In the genomic region with DNA sequence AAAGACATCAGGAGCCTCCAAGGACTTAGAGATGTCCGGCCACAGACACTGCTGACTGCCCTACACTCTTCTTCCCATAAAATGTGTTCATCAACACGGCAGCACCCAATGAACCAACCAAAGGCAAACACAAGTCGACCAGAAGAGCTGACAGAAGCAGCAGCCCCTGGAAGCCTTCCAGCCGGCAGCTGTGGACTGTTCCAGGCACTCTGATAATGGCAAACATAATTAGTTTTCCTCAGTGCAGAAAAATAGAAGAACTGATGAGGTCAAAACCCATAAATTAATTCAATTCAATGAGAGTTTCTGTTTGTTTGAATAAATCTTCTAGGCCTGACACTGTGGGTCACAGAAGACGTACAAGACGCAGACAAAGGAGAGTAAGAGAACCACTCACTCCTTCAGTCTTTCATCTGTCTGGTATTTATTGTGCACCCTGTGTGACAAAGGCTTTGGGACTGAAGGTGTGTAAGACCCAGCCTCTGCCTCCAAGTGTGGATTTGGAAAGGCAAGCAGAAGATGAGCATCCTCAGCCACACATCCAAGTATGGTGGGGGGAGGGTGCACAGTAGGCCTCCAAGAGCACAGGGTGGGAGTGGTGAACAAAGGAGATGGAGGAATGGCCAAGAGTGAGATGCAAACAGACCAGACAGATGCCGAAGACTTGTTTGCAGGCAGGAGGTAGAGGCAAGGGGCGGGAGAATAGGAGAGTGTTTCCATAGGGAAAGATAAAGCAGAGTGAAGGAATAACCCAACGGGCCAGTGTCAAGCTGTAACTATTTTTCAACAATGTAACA, we compare ENCODE assay signal across 8 mouse cellular contexts. TPM values are rescaled to one million over a fixed set of nuclear protein-coding genes. Genes with fewer than 3 reads are reported as not detected.
DNase-seq lines count a peak whose midpoint lies in the region; ATAC-seq lines count a peak whose summit lies in the region.

No protein-coding gene starts in this region.

- H3K36me3 ChIP-seq in hindbrain, embryonic 15.5 days, result no peaks in the 10 kb centered on the region

- H3K4me3 ChIP-seq in hindbrain, embryonic 15.5 days, result no peak overlapping the region

- no peak for ATAC-seq in hindbrain, embryonic 15.5 days (ENCODE audit: low FRiP score, low read depth)
- ATAC-seq in erythroid progenitor cell, adult 5-6 weeks (replicated peaks; ENCODE audit: low FRiP score, poor library complexity, severe bottlenecking), result no peak
- no peak for ATAC-seq in granulocyte monocyte progenitor cell, adult 5-6 weeks (replicated peaks; ENCODE audit: poor library complexity, severe bottlenecking)

- H3K4me1 ChIP-seq in hindbrain, embryonic 15.5 days (replicated peaks), result peaks cover 12% of the 10 kb centered on the region; the same call in 1 of the 2 replicates

- no peak overlapping the region for H3K4me2 ChIP-seq in hindbrain, embryonic 15.5 days

- H3K27ac ChIP-seq in hindbrain, embryonic 15.5 days (replicated peaks), result 0 out of 2 replicates have a peak overlapping the region, but pooled peaks have one; percentile 26

- no peak overlapping the region for H3K9ac ChIP-seq in hindbrain, embryonic 15.5 days

- peak; percentile 8 for DNase-seq in adrenal gland, adult 2 months
- no peak for DNase-seq in adrenal gland, postnatal 14 days
- DNase-seq in ES-CJ7 (ENCODE audit: low read depth, low spot score), result peak; percentile 50
- DNase-seq in lung, postnatal 10 days, result peak; percentile 69
- DNase-seq in thymus, postnatal 14 days, result no peak

- WGBS in hindbrain, embryonic 15.5 days, result 34% methylated on average over 9 of the region's 9 CpGs

- H3K9me3 ChIP-seq in hindbrain, embryonic 15.5 days, result no peaks in the 10 kb centered on the region

- no peaks in the 10 kb centered on the region for H3K27me3 ChIP-seq in hindbrain, embryonic 15.5 days

RNA-seq across cellular contexts. Expression of a gene that starts 25.5 kb away (rescaled TPM):
- total RNA-seq in adrenal gland, adult 2 months (2021), result 1 to 10 TPM in 1 of 2 experiments, under 1 TPM in 1; 0.43 to 1.8 TPM
- polyA plus RNA-seq in adrenal gland, adult 2 months (2012; rRNA removed), result 0.13 and 0.25 TPM in 2 replicates
- total RNA-seq in adrenal gland, postnatal 14 days (2021), result 1.9 and 2.8 TPM in 2 replicates
- 7.0 and 7.8 TPM in 2 replicates for polyA plus RNA-seq in hindbrain, embryonic 15.5 days (2015; fragmentation: Nextera tagmentation; extraction: Ambion mirVana)
- total RNA-seq in erythroid progenitor cell, adult 5-6 weeks (2015; ENCODE audit: low replicate concordance), result 1.7 TPM in 1 of 2 replicates, not detected in the other
- not detected in 2 replicates for total RNA-seq in erythroid progenitor cell, adult 5-6 weeks (2017; ENCODE audit: low replicate concordance)
- total RNA-seq in granulocyte monocyte progenitor cell, adult 5-6 weeks (2014; fragmentation: Nextera tagmentation), result not detected in 2 replicates
- not detected in 2 replicates for total RNA-seq in granulocyte monocyte progenitor cell, adult 5-6 weeks (2017)

Comparison
In these comparisons a context has a peak if more than half of its experiments do, and no peak if none do; other contexts are left out.
1. DNase-seq: peak in adrenal gland, adult 2 months (single experiment), ES-CJ7 (single experiment) and lung, postnatal 10 days (single experiment); none in adrenal gland, postnatal 14 days (single experiment) and thymus, postnatal 14 days (single experiment).